In the genomic region with DNA sequence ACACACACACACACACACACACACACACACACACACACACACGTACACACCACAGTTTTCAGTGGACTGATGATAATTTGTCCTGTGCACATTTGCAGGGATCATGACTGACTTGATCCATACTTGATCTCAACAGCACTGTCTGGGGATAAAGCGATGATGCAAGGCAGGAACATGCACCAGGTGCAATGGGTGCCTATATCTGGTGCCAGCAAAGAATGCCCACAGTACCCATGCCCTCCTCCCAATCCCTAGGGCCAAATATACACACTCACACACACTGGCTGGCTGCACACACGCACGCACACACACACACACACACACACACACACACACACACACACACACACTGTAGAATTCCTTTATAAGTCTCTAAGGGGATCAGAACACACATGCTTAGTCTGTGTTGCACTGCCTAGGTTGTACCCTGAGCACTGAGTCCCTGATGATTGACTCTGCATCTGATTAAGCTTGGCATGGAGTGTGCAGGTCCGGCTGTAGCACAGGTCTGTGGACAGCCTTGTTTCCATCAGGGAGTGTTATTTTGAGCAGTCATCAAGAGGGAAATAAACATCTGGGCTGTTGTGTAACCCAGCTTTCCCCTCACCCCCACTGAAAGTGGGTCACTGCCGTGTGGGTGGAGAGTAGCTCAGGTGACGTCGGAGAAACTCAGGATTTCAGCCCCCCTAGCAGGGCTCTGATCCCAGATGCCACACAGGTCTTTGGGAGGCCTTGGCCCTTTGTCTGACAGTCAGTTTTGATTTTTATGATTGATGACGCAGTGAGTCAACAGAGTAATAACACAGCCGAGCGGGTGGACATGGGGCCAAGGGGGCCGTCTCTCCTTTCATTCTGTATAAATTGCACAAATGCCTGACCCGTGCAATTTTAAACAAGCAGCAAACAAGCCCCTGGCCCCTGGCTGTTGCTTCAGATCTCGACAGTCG, we compare ENCODE assay signal across 11 mouse cellular contexts.
DNase-seq lines count a peak whose midpoint lies in the region; ATAC-seq lines count a peak whose summit lies in the region.
"Had no signal": no experiment of that assay in that cellular context is flagged by ENCODE, and none has a peak within 500 bp of the region (broad histone marks: within the 10 kb centered on the region; RNA-seq: fewer than 3 reads in every experiment).

No protein-coding gene starts in this region.

- whole genome bisulfite sequencing in hindbrain, embryonic 11.5 days: 60% methylated on average over 15 of the region's 15 CpGs
- WGBS in hindbrain, embryonic 12.5 days: 49% methylated on average over 15 of the region's 15 CpGs
- WGBS in embryonic facial prominence, embryonic 11.5 days: 40% methylated on average over 15 of the region's 15 CpGs

- peak; percentile 10 for DNase-seq in hindbrain, embryonic 11.5 days (ENCODE audit: low spot score)
- DNase-seq in embryonic facial prominence, embryonic 11.5 days (ENCODE audit: low spot score): peak; percentile 61
- DNase-seq in kidney, postnatal 10 days: peak; percentile 18
- peak; percentile 95 for DNase-seq in retina, postnatal 1 day
- DNase-seq in heart, adult 9 months (ENCODE audit: low spot score in 2 of 2): no peak
- DNase-seq in spleen, adult 12 weeks (ENCODE audit: low spot score): no peak
- DNase-seq in right cerebral cortex, postnatal 36 days (ENCODE audit: low spot score in 2 of 2): no peak
- DNase-seq: thymus, adult 18-20 months had no signal

- H3K4me1 ChIP-seq in hindbrain, embryonic 11.5 days (replicated peaks; ENCODE audit: control insufficient read depth, insufficient read depth, low read length): no peaks in the 10 kb centered on the region
- H3K4me1 ChIP-seq in hindbrain, embryonic 12.5 days: peaks cover 12% of the 10 kb centered on the region; the same call in 1 of the 2 replicates
- no peaks in the 10 kb centered on the region for H3K4me1 ChIP-seq in embryonic facial prominence, embryonic 11.5 days (ENCODE audit: control insufficient read depth, insufficient read depth, low read length)

- no peaks in the 10 kb centered on the region for H3K27me3 ChIP-seq in hindbrain, embryonic 11.5 days (ENCODE audit: control insufficient read depth, insufficient read depth, low read length)
- no peaks in the 10 kb centered on the region; the same call in 1 of the 2 replicates for H3K27me3 ChIP-seq in hindbrain, embryonic 12.5 days
- no peaks in the 10 kb centered on the region for H3K27me3 ChIP-seq in embryonic facial prominence, embryonic 11.5 days (ENCODE audit: control insufficient read depth, insufficient read depth, low read length)
- H3K27me3 ChIP-seq: CH12.LX had no signal

- no peak overlapping the region for H3K9ac ChIP-seq in hindbrain, embryonic 11.5 days (ENCODE audit: low read depth, low read length)
- no peak overlapping the region for H3K9ac ChIP-seq in hindbrain, embryonic 12.5 days
- H3K9ac ChIP-seq in embryonic facial prominence, embryonic 11.5 days (replicated peaks; ENCODE audit: low read length): no peak overlapping the region

- ATAC-seq in hindbrain, embryonic 11.5 days (ENCODE audit: low FRiP score): no peak; the same call in 1 of the 2 replicates
- no peak for ATAC-seq in hindbrain, embryonic 12.5 days (ENCODE audit: low FRiP score)
- peak; percentile 63; the same call in 1 of the 2 replicates for ATAC-seq in embryonic facial prominence, embryonic 11.5 days (replicated peaks; ENCODE audit: insufficient number of reproducible peaks, low FRiP score, low TSS enrichment, low read depth)
- ATAC-seq: forebrain, embryonic 16.5 days had no signal

- no peak overlapping the region for H3K4me2 ChIP-seq in hindbrain, embryonic 11.5 days (replicated peaks; ENCODE audit: low read depth, low read length)
- H3K4me2 ChIP-seq in hindbrain, embryonic 12.5 days (replicated peaks): no peak overlapping the region
- no peak overlapping the region for H3K4me2 ChIP-seq in embryonic facial prominence, embryonic 11.5 days (ENCODE audit: low read depth, low read length)

- no peak overlapping the region for H3K27ac ChIP-seq in hindbrain, embryonic 11.5 days (ENCODE audit: low read depth, low read length)
- no peak overlapping the region for H3K27ac ChIP-seq in hindbrain, embryonic 12.5 days
- no peak overlapping the region for H3K27ac ChIP-seq in embryonic facial prominence, embryonic 11.5 days (replicated peaks; ENCODE audit: low read depth, low read length)

- no peak overlapping the region for H3K4me3 ChIP-seq in hindbrain, embryonic 11.5 days (ENCODE audit: low read depth, low read length)
- no peak overlapping the region for H3K4me3 ChIP-seq in hindbrain, embryonic 12.5 days
- no peak overlapping the region for H3K4me3 ChIP-seq in embryonic facial prominence, embryonic 11.5 days (ENCODE audit: low read depth, low read length)

- H3K36me3 ChIP-seq in hindbrain, embryonic 11.5 days (ENCODE audit: control insufficient read depth, insufficient read depth, low read length): no peaks in the 10 kb centered on the region
- H3K36me3 ChIP-seq in hindbrain, embryonic 12.5 days: no peaks in the 10 kb centered on the region
- no peaks in the 10 kb centered on the region for H3K36me3 ChIP-seq in embryonic facial prominence, embryonic 11.5 days (replicated peaks; ENCODE audit: control insufficient read depth, insufficient read depth, low read depth, low read length)

- H3K9me3 ChIP-seq in hindbrain, embryonic 11.5 days (ENCODE audit: control insufficient read depth, low read length): no peaks in the 10 kb centered on the region
- H3K9me3 ChIP-seq in hindbrain, embryonic 12.5 days (replicated peaks): no peaks in the 10 kb centered on the region
- no peaks in the 10 kb centered on the region for H3K9me3 ChIP-seq in embryonic facial prominence, embryonic 11.5 days (replicated peaks; ENCODE audit: control insufficient read depth, low read length)

Comparison
In these comparisons a context has a peak if more than half of its experiments do, and no peak if none do; other contexts are left out.
1. DNase-seq: peak in hindbrain, embryonic 11.5 days (single experiment), embryonic facial prominence, embryonic 11.5 days (single experiment), kidney, postnatal 10 days (single experiment) and retina, postnatal 1 day (single experiment); none in heart, adult 9 months (0 of 2), spleen, adult 12 weeks (single experiment) and right cerebral cortex, postnatal 36 days (0 of 2).